Mouse (Mus musculus) forebrain, postnatal 0 days (tissue): ENCODE results near the gene Rnasek. TPM values are rescaled to one million over a fixed set of nuclear protein-coding genes. Genes with fewer than 3 reads are reported as not detected.

ENCODE experiments used
- ATAC-seq: fragments of 200-750 bp; cut with Nextera tagmentation; 2 replicates; pipeline ENCODE4 v1.8.0; 2017; ENCODE audit warnings: mild to moderate bottlenecking, moderate library complexity
- DNase-seq: peaks from one replicate; pipeline ENCODE4 v3.0.0-alpha.2; 2015
- H3K27ac ChIP-seq: fragments of 300-500 bp; sonication (generic); 2 replicates; pipeline ENCODE4 v1.5.1; 2014; ENCODE audit warnings: low read depth, mild to moderate bottlenecking, antibody characterized with exemption, low read length, moderate library complexity, mixed read lengths
- H3K27me3 ChIP-seq: fragments of 300-500 bp; sonication (generic); 2 replicates; pipeline ENCODE4 v1.6.1; 2014; ENCODE audit warnings: mild to moderate bottlenecking, low read length, mixed read lengths; ENCODE audit not compliant: insufficient read depth
- H3K36me3 ChIP-seq: fragments of 300-500 bp; sonication (generic); 2 replicates; pipeline ENCODE4 v1.6.1; 2014; ENCODE audit warnings: mild to moderate bottlenecking, moderate library complexity; ENCODE audit not compliant: insufficient read depth
- H3K4me1 ChIP-seq: fragments of 300-500 bp; sonication (generic); 2 replicates; pipeline ENCODE4 v1.6.1; 2014; ENCODE audit warnings: antibody characterized with exemption; ENCODE audit not compliant: insufficient read depth
- H3K4me2 ChIP-seq: fragments of 300-500 bp; sonication (generic); 2 replicates; pipeline ENCODE4 v1.6.1; 2014; ENCODE audit warnings: low read depth, mild to moderate bottlenecking, moderate library complexity
- H3K4me3 ChIP-seq: fragments of 300-500 bp; sonication (generic); 2 replicates; pipeline ENCODE4 v1.5.1; 2014; ENCODE audit warnings: low read depth, low read length, mixed read lengths
- H3K9ac ChIP-seq: fragments of 300-500 bp; sonication (generic); 2 replicates; pipeline ENCODE4 v1.6.1; 2014; ENCODE audit warnings: mild to moderate bottlenecking
- H3K9me3 ChIP-seq: fragments of 300-500 bp; sonication (generic); 2 replicates; pipeline ENCODE4 v1.6.1; 2016; ENCODE audit warnings: low read length
- CTCF ChIP-seq: sonication (generic); IDR thresholded peaks from 2 replicates; pipeline ENCODE4 v1.5.1; 2016; ENCODE audit warnings: antibody characterized with exemption, control low read depth, low read depth
- WGBS: fragments of 180-500 bp; shearing (Covaris S2); extraction: QIAGEN DNeasy Blood & Tissue Kit; methylation state at CpG from one replicate; pipeline ENCODE4 v1.1.7; 2014; 5-methylcytosine and 5-hydroxymethylcytosine counted together
- polyA plus RNA-seq: library from polyadenylated mRNA; unstranded; fragments of >200 nt; fragmentation: Nextera tagmentation; extraction: Ambion mirVana; gene quantifications from 2 replicates; pipeline ENCODE4 v1.2.1, GENCODE M21; 2015
- total RNA-seq: library from RNA; depleted of rRNA; stranded (reverse); fragments of >200 nt; gene quantifications from 2 replicates; pipeline ENCODE4 v1.2.3, GENCODE M21; 2014

Rnasek gene
- total and polyA plus RNA-seq, 2 experiments from 2014 or later = 48.0 to 544 TPM

DNA sequence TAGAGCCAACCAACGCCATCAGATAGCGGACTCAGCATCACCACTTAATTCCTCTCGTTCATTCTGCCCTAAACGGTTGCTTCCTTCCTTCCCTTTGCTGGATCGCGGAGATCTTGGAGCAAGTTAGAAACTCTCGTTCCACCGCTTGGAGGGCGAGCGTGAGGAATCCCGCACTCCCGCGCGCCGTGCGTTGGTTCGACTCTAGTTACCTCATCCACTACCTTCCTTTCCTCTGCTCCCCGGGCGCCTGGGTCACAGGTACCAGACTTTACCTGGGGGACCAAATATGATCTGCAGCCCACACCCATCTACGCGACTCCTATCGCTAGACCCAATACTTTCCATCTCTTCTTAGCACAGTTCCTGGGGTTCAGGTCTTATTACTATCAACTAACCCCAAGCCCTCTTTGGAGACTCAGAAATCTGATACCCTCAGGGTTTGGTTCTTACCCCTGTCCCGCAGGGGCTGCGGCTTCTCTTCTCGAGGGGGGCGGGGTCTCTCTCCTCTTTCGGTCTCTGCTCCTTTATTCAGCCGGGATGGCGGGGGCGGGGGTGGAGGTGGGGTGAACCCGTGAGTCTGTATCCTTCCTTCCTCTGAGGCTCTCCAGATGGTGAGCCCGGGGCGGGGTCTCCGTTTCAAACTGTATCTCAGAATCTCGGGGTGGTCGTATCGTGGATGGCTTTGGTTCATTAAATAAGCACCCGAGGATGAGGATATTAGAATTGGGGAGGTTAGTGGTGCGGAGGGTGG, 10.2 kb downstream of the Rnasek start, which contains the start of gene Bcl6b:
TSS of gene Bcl6b (minus strand) at position 539 of the 751 bp plus-strand sequence.
- no peak within 1 kb of the TSS for H3K9ac ChIP-seq
- DNase-seq (no peak), ATAC-seq (no peak)
- peaks cover 3% of the 10 kb centered on the region for H3K4me1 ChIP-seq
- H3K27ac ChIP-seq = peak within 1 kb of the TSS; percentile 1; the same call in 1 of the 2 replicates
- WGBS = 4% methylated on average over 39 of the region's 39 CpGs
- H3K9me3 ChIP-seq = no peaks in the 10 kb centered on the region
- H3K36me3 ChIP-seq = peaks cover 3% of the 10 kb centered on the region; the same call in 1 of the 2 replicates
- peak within 1 kb of the TSS; percentile 30 for H3K4me3 ChIP-seq
- H3K4me2 ChIP-seq = peak within 1 kb of the TSS; percentile 46
- peaks cover 24% of the 10 kb centered on the region for H3K27me3 ChIP-seq
- no peak for TF ChIP-seq CTCF

- H3K4me2 ChIP-seq = peak overlapping the region; percentile 46
- peaks cover 24% of the 10 kb centered on the region for H3K27me3 ChIP-seq
- H3K4me3 ChIP-seq = peak overlapping the region; percentile 30
- H3K4me1 ChIP-seq = peaks cover 3% of the 10 kb centered on the region
- H3K27ac ChIP-seq = peak overlapping the region; percentile 1; the same call in 1 of the 2 replicates
- TF ChIP-seq CTCF = peak; percentile 31; the same call in 1 of the 2 replicates
- no peaks in the 10 kb centered on the region for H3K9me3 ChIP-seq
- peak; percentile 88 for DNase-seq
- 2% methylated on average over 19 of the region's 19 CpGs for WGBS
- H3K9ac ChIP-seq = no peak overlapping the region
- H3K36me3 ChIP-seq = no peaks in the 10 kb centered on the region
- peak; percentile 67 for ATAC-seq
Observed at GRCm38 (mm10) chr11:70228828-70229227, 10.8 kb downstream of the Rnasek start.

GRCm38 (mm10) chr11:70227661-70228245, 11.9 kb downstream of the Rnasek start:
- H3K9me3 ChIP-seq = no peaks in the 10 kb centered on the region
- no peak for TF ChIP-seq CTCF
- WGBS = 84% methylated on average over 4 of the region's 4 CpGs
- H3K4me2 ChIP-seq = 0 out of 2 replicates have a peak overlapping the region, but pooled peaks have one; percentile 58
- H3K36me3 ChIP-seq = no peaks in the 10 kb centered on the region
- peaks cover 24% of the 10 kb centered on the region for H3K27me3 ChIP-seq
- H3K9ac ChIP-seq = no peak overlapping the region
- ATAC-seq (no peak), DNase-seq (no peak)
- H3K4me3 ChIP-seq = no peak overlapping the region
- no peak overlapping the region for H3K27ac ChIP-seq
- peaks cover 3% of the 10 kb centered on the region for H3K4me1 ChIP-seq

GRCm38 (mm10) chr11:70227126-70227525, 12.5 kb downstream of the Rnasek start:
- no peaks in the 10 kb centered on the region for H3K9me3 ChIP-seq
- H3K4me3 ChIP-seq = peak overlapping the region; percentile 26
- peak overlapping the region; percentile 58 for H3K4me2 ChIP-seq
- ATAC-seq (peak; percentile 59; the same call in 1 of the 2 replicates), DNase-seq (peak; percentile 76)
- 23% methylated on average over 5 of the region's 5 CpGs for WGBS
- H3K27ac ChIP-seq = 0 out of 2 replicates have a peak overlapping the region, but pooled peaks have one; percentile 64
- peaks cover 24% of the 10 kb centered on the region for H3K27me3 ChIP-seq
- peaks cover 6% of the 10 kb centered on the region for H3K4me1 ChIP-seq
- H3K36me3 ChIP-seq = no peaks in the 10 kb centered on the region
- TF ChIP-seq CTCF = no peak
- H3K9ac ChIP-seq = peak overlapping the region; percentile 52

GRCm38 (mm10) chr11:70226602-70226890, 13.1 kb downstream of the Rnasek start:
- 7% methylated on average over 18 of the region's 18 CpGs for WGBS

GRCm38 (mm10) chr11:70225798-70226601, 13.6 kb downstream of the Rnasek start:
- no peaks in the 10 kb centered on the region for H3K36me3 ChIP-seq
- TF ChIP-seq CTCF = peak; percentile 36
- peak overlapping the region; percentile 26 for H3K4me3 ChIP-seq
- no peaks in the 10 kb centered on the region for H3K9me3 ChIP-seq
- peak overlapping the region; percentile 52 for H3K9ac ChIP-seq
- H3K4me1 ChIP-seq = peaks cover 14% of the 10 kb centered on the region
- peaks cover 24% of the 10 kb centered on the region for H3K27me3 ChIP-seq
- 23% methylated on average over 27 of the region's 27 CpGs for WGBS
- no peak overlapping the region; the same call in 1 of the 2 replicates for H3K27ac ChIP-seq
- H3K4me2 ChIP-seq = peak overlapping the region; percentile 58
- DNase-seq = peak; percentile 65
- ATAC-seq = 0 out of 2 replicates have a peak, but pooled peaks have one; percentile 23

More at GRCm38 (mm10) chr11:70226602-70226890, 13.1 kb downstream of the Rnasek start:
- DNase-seq (no peak), ATAC-seq (no peak)
- Histone ChIP-seq H3K4me1 (peaks cover 11% of the 10 kb centered on the region), H3K9ac (peak overlapping the region; percentile 52), H3K27me3 (peaks cover 24% of the 10 kb centered on the region), H3K4me2 (peak overlapping the region; percentile 58), H3K4me3 (peak overlapping the region; percentile 26), H3K9me3 (no peaks in the 10 kb centered on the region), H3K27ac (peak overlapping the region; percentile 64; the same call in 1 of the 2 replicates), H3K36me3 (no peaks in the 10 kb centered on the region)
- TF ChIP-seq CTCF = no peak
